Mouse (Mus musculus) lung, adult 2 months (tissue): Measurements from ENCODE around the gene March5.

Experiments used
- CTCF ChIP-seq: fragments of 200-500 bp; IDR thresholded peaks from 2 replicates; pipeline ENCODE4 v1.5.1; 2011; ENCODE audit warnings: mild to moderate bottlenecking, low read length, control low read depth; ENCODE audit not compliant: insufficient read depth
- POLR2A ChIP-seq: fragments of 200-500 bp; IDR thresholded peaks from 2 replicates; pipeline ENCODE4 v1.6.1; 2011; ENCODE audit warnings: low read depth, mild to moderate bottlenecking, control low read depth, low read length, borderline replicate concordance; ENCODE audit errors: extremely low read depth

DNA sequence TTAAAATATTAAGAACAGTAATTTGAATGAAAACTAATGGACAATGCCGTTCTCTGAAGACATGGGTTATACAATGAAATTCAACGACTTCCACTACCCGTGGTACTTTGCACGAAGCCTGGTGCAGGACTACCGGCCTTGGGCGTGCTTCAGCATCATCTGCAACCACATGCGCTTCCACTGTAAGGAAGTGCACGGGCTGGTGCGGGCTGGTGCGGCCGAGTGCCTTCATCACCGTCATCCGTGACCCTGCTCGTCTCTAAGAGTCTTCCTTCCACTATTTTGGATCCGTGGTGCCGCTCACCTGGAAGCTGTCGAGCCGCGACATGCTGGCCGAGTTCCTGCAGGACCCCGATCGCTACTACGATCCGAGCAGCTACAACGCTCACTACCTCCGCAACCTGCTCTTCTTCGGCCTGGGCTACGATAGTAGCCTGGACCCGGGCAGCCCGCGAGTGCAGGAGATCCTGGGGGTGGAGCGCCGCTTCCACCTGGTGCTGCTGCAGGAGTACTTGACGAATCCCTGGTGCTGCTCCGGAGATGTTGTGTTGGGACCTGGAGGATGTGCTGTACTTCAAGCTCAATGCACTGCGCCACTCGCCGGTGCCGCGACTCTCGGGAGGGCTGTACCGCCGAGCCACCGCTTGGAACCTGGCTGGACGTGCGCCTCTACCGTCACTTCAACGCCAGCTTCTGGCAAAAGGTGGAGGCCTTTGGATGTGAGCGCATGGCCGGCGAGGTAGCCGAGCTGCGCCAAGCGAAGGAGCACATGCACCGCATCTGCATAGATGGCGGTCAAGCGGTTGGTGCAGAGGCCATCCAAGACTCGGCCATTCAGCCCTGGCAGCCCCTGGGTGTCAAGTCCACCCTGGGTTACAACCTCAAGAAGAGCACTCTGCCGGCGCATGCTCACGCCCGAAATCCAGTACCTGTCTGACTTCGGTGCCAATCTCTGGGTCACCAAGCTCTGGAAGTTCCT lies 26.5 kb downstream of the March5 start:
- no peak for TF ChIP-seq POLR2A
- no peak for TF ChIP-seq CTCF
